Mouse (Mus musculus): ENCODE data around the gene Mesp1. TPM values are rescaled to one million over a fixed set of nuclear protein-coding genes. Genes with fewer than 3 reads are reported as not detected.

Mesp1 gene
- total and polyA plus RNA-seq, 3 experiments = not detected

- Histone ChIP-seq H3K79me2 (replicated peaks; ENCODE audit: control insufficient read depth, extremely low read depth, insufficient read depth, poor library complexity, severe bottlenecking) (no peaks in the 10 kb centered on the region), H3K27ac (ENCODE audit: insufficient read depth, low read depth) (no peak overlapping the region), H3K4me2 (ENCODE audit: insufficient read depth, low read depth, poor library complexity, severe bottlenecking) (no peak overlapping the region), H3K27me3 (replicated peaks) (no peaks in the 10 kb centered on the region), H3K4me3 (replicated peaks in 1 of 3; ENCODE audit: low read depth in 2 of 3, low read length in 2 of 3, poor library complexity in 1 of 3) (no peak overlapping the region), H3K9me3 (replicated peaks; ENCODE audit: low read length) (no peaks in the 10 kb centered on the region), H3K4me1 (ENCODE audit: control insufficient read depth in 1 of 2, insufficient read depth in 2 of 2) (no peaks in the 10 kb centered on the region), H3K9ac (ENCODE audit: insufficient read depth, low read depth) (no peak overlapping the region), H3K36me3 (replicated peaks in 1 of 2; ENCODE audit: control insufficient read depth in 1 of 2, insufficient read depth in 1 of 2, low read length in 1 of 2) (no peaks in the 10 kb centered on the region)
- no peak for DNase-seq (ENCODE audit: extremely low read depth)
- in situ Hi-C loops (cut with MboI; ENCODE audit: low pct_ligation_motif_present, low pct_unique_long_range_greater_than_20kb, low sequenced_read_pairs) = no loop called here
- dilution Hi-C loops (cut with MboI; ENCODE audit: extremely low pct_ligation_motif_present, extremely low pct_unique_long_range_greater_than_20kb, low sequenced_read_pairs) = no loop called here
- TF ChIP-seq MAZ (IDR thresholded peaks at IDR 0.05; ENCODE audit: low read depth, low read length) (no peak), MYC (IDR thresholded peaks at IDR 0.05; ENCODE audit: low read depth, low read length) (no peak), EP300 (IDR thresholded peaks at IDR 0.05; ENCODE audit: low read length) (no peak), ZMIZ1 (IDR thresholded peaks at IDR 0.05; ENCODE audit: low read depth, low read length) (no peak)
Observed at GRCm38 (mm10) chr7:79761124-79761876, 32.3 kb downstream of the Mesp1 start.

DNA sequence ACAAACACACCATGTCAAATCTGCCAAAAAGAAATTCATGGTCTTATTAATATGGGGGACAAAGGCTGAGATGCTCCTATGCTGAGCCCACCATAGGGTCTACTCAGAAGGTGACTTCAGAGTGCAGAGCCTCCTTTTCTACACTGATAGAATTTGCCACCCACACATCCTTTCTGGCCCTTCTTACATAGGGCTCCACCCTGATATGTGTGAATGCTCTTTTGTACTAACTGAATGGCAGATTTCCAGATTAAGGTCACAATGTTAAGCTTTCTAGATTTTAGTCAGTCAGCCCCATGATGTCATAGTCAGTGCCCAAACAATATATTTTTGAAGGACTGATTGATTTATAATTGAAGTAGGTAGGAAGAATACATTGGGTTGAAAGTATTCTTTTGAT is 33.8 kb downstream of the Mesp1 start:
- no peaks in the 10 kb centered on the region for H3K79me2 ChIP-seq (replicated peaks; ENCODE audit: control insufficient read depth, extremely low read depth, insufficient read depth, poor library complexity, severe bottlenecking)
- no peak for DNase-seq (ENCODE audit: extremely low read depth)
- dilution Hi-C loops (cut with MboI; ENCODE audit: extremely low pct_ligation_motif_present, extremely low pct_unique_long_range_greater_than_20kb, low sequenced_read_pairs) (no loop called here), in situ Hi-C loops (cut with MboI; ENCODE audit: low pct_ligation_motif_present, low pct_unique_long_range_greater_than_20kb, low sequenced_read_pairs) (no loop called here)
- TF ChIP-seq TCF12 (IDR thresholded peaks at IDR 0.05; ENCODE audit: low read depth, low read length) = no peak
- no peak for TF ChIP-seq RCOR1 (conservative IDR thresholded peaks at IDR 0.05; ENCODE audit: low read depth, low read length)
- no peak overlapping the region for H3K4me3 ChIP-seq (replicated peaks in 1 of 3; ENCODE audit: low read depth in 2 of 3, low read length in 2 of 3, poor library complexity in 1 of 3)
- H3K4me2 ChIP-seq (ENCODE audit: insufficient read depth, low read depth, poor library complexity, severe bottlenecking) = no peak overlapping the region
- H3K9me3 ChIP-seq (replicated peaks; ENCODE audit: low read length) = no peaks in the 10 kb centered on the region
- no peaks in the 10 kb centered on the region for H3K4me1 ChIP-seq (ENCODE audit: control insufficient read depth in 1 of 2, insufficient read depth in 2 of 2)
- no peaks in the 10 kb centered on the region for H3K27me3 ChIP-seq (replicated peaks)
- no peaks in the 10 kb centered on the region for H3K36me3 ChIP-seq (replicated peaks in 1 of 2; ENCODE audit: control insufficient read depth in 1 of 2, insufficient read depth in 1 of 2, low read length in 1 of 2)
- no peak overlapping the region for H3K9ac ChIP-seq (ENCODE audit: insufficient read depth, low read depth)
- H3K27ac ChIP-seq (ENCODE audit: insufficient read depth, low read depth) = no peak overlapping the region

- dilution Hi-C loops (cut with MboI; ENCODE audit: extremely low pct_ligation_motif_present, extremely low pct_unique_long_range_greater_than_20kb, low sequenced_read_pairs) = no loop called here
- Histone ChIP-seq H3K9ac (ENCODE audit: insufficient read depth, low read depth) (no peak overlapping the region), H3K27ac (ENCODE audit: insufficient read depth, low read depth) (no peak overlapping the region), H3K4me1 (ENCODE audit: control insufficient read depth in 1 of 2, insufficient read depth in 2 of 2) (no peaks in the 10 kb centered on the region), H3K4me3 (replicated peaks in 1 of 3; ENCODE audit: low read depth in 2 of 3, low read length in 2 of 3, poor library complexity in 1 of 3) (no peak overlapping the region), H3K79me2 (replicated peaks; ENCODE audit: control insufficient read depth, extremely low read depth, insufficient read depth, poor library complexity, severe bottlenecking) (no peaks in the 10 kb centered on the region), H3K27me3 (replicated peaks) (no peaks in the 10 kb centered on the region), H3K36me3 (replicated peaks in 1 of 2; ENCODE audit: control insufficient read depth in 1 of 2, insufficient read depth in 1 of 2, low read length in 1 of 2) (peaks cover 0 to 2% of the 10 kb centered on the region in 2 experiments), H3K4me2 (ENCODE audit: insufficient read depth, low read depth, poor library complexity, severe bottlenecking) (no peak overlapping the region), H3K9me3 (replicated peaks; ENCODE audit: low read length) (no peaks in the 10 kb centered on the region)
- in situ Hi-C loops (cut with MboI; ENCODE audit: low pct_ligation_motif_present, low pct_unique_long_range_greater_than_20kb, low sequenced_read_pairs) = no loop called here
- TF ChIP-seq ZKSCAN1 (IDR thresholded peaks at IDR 0.05; ENCODE audit: borderline replicate concordance, low read depth, low read length) (no peak), NRF1 (IDR thresholded peaks at IDR 0.05; ENCODE audit: low read depth, low read length) (no peak), MAZ (IDR thresholded peaks at IDR 0.05; ENCODE audit: low read depth, low read length) (no peak), RCOR1 (conservative IDR thresholded peaks at IDR 0.05; ENCODE audit: low read depth, low read length) (no peak), ZNF384 (IDR thresholded peaks at IDR 0.05; ENCODE audit: low read depth, low read length) (no peak), NELFE (IDR thresholded peaks at IDR 0.05; ENCODE audit: low read depth, low read length) (no peak), TCF12 (IDR thresholded peaks at IDR 0.05; ENCODE audit: low read depth, low read length) (no peak), BHLHE40 (IDR thresholded peaks at IDR 0.05; ENCODE audit: low read depth, low read length) (no peak), MXI1 (IDR thresholded peaks at IDR 0.05; ENCODE audit: low read depth, low read length) (no peak), MYC (IDR thresholded peaks at IDR 0.05; ENCODE audit: low read depth, low read length) (no peak), USF2 (conservative IDR thresholded peaks at IDR 0.05; ENCODE audit: low read depth, low read length) (no peak), JUND (conservative IDR thresholded peaks at IDR 0.05; ENCODE audit: low read depth, low read length) (no peak), E2F4 (IDR thresholded peaks at IDR 0.05; ENCODE audit: insufficient replicate concordance, low read depth, low read length) (no peak), GABPA (IDR thresholded peaks at IDR 0.05; ENCODE audit: insufficient replicate concordance, low read depth, low read length) (no peak), UBTF (IDR thresholded peaks at IDR 0.05; ENCODE audit: low read depth, low read length) (no peak), IRF4 (IDR thresholded peaks at IDR 0.05; ENCODE audit: low read depth, low read length) (no peak), RAD21 (IDR thresholded peaks at IDR 0.05; ENCODE audit: low read depth, low read length) (no peak), POLR2AphosphoS2 (IDR thresholded peaks at IDR 0.05; ENCODE audit: low read depth, low read length) (no peak), PAX5 (IDR thresholded peaks at IDR 0.05; ENCODE audit: low read length) (no peak)
- DNase-seq (ENCODE audit: extremely low read depth) = no peak
Observed at GRCm38 (mm10) chr7:79758176-79758575, 35.4 kb downstream of the Mesp1 start.
